In the genomic region with DNA sequence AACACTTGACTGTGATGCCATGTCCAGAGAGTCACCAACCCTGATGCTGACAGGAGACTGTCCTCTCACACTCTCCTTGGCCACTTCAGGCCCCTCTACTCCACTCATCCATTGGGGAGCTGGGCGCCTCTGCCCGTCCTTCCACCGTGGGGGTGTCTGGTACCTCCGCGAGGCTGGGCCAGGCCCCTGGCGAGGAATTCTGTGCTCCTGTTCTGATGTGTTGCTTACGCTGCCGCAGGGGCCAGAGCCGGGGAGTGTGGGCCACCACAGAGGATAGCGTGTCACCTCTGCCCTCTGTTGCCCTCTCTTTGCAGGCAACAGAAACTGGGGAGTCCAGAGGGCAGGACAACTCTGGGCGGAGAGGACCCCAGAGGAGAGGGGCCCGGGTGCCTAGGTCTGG, we compare ENCODE assay signal across 9 mouse cellular contexts. TPM values are rescaled to one million over a fixed set of nuclear protein-coding genes. Genes with fewer than 3 reads are reported as not detected.
DNase-seq lines count a peak whose midpoint lies in the region; ATAC-seq lines count a peak whose summit lies in the region.
"Had no signal": no experiment of that assay in that cellular context is flagged by ENCODE, and none has a peak within 500 bp of the region (broad histone marks: within the 10 kb centered on the region; RNA-seq: fewer than 3 reads in every experiment).

No protein-coding gene starts in this region.

- peak overlapping the region; percentile 67 for H3K4me2 ChIP-seq in heart, embryonic 16.5 days (ENCODE audit: low read depth, low read length)
- peak overlapping the region; percentile 72 for H3K4me2 ChIP-seq in embryonic facial prominence, embryonic 14.5 days (ENCODE audit: low read depth, low read length)
- peak overlapping the region; percentile 74 for H3K4me2 ChIP-seq in intestine, embryonic 14.5 days (ENCODE audit: low read length)
- peak overlapping the region; percentile 50 for H3K4me2 ChIP-seq in midbrain, embryonic 14.5 days (ENCODE audit: low read length)

- H3K27ac ChIP-seq in heart, embryonic 16.5 days (ENCODE audit: low read length) = no peak overlapping the region
- no peak overlapping the region for H3K27ac ChIP-seq in embryonic facial prominence, embryonic 14.5 days (replicated peaks; ENCODE audit: low read depth, low read length)
- H3K27ac ChIP-seq in intestine, embryonic 14.5 days (ENCODE audit: low read depth) = no peak overlapping the region
- H3K27ac ChIP-seq in midbrain, embryonic 14.5 days (replicated peaks; ENCODE audit: low read depth, low read length) = no peak overlapping the region

- intact Hi-C loops in heart, postnatal 10 days (cut with DNase I) = no loop called here

- peak overlapping the region; percentile 42 for H3K4me3 ChIP-seq in heart, embryonic 16.5 days (ENCODE audit: low read length)
- peak overlapping the region; percentile 43 for H3K4me3 ChIP-seq in embryonic facial prominence, embryonic 14.5 days (ENCODE audit: low read depth, low read length)
- H3K4me3 ChIP-seq in intestine, embryonic 14.5 days (ENCODE audit: low read depth, low read length) = peak overlapping the region; percentile 41
- H3K4me3 ChIP-seq in midbrain, embryonic 14.5 days (replicated peaks; ENCODE audit: low read depth, low read length) = no peak overlapping the region

- H3K9me3 ChIP-seq in heart, embryonic 16.5 days (replicated peaks; ENCODE audit: control insufficient read depth, low read length) = no peaks in the 10 kb centered on the region
- no peaks in the 10 kb centered on the region for H3K9me3 ChIP-seq in embryonic facial prominence, embryonic 14.5 days (ENCODE audit: control insufficient read depth, low read length)
- no peaks in the 10 kb centered on the region for H3K9me3 ChIP-seq in intestine, embryonic 14.5 days (ENCODE audit: control insufficient read depth, low read length)
- H3K9me3 ChIP-seq in midbrain, embryonic 14.5 days (ENCODE audit: control insufficient read depth, low read length) = no peaks in the 10 kb centered on the region

- DNase-seq in heart, postnatal 10 days = no peak
- DNase-seq in embryonic facial prominence, embryonic 14.5 days (ENCODE audit: low spot score) = no peak
- no peak for DNase-seq in intestine, embryonic 14.5 days (ENCODE audit: low spot score)
- no peak for DNase-seq in midbrain, embryonic 14.5 days
- no peak for DNase-seq in urinary bladder, postnatal 10 days (ENCODE audit: low spot score)
- no peak for DNase-seq in urinary bladder, postnatal 36 days (ENCODE audit: low spot score in 2 of 2)

- ATAC-seq in heart, embryonic 16.5 days (replicated peaks; ENCODE audit: extremely low read depth, insufficient read depth, low FRiP score) = no peak
- ATAC-seq in embryonic facial prominence, embryonic 14.5 days (ENCODE audit: low read depth) = no peak
- ATAC-seq in intestine, embryonic 14.5 days (replicated peaks; ENCODE audit: low FRiP score, low TSS enrichment, low read depth) = peak; percentile 46; the same call in 1 of the 2 replicates
- ATAC-seq in midbrain, embryonic 14.5 days (ENCODE audit: low FRiP score, low TSS enrichment) = no peak
- ATAC-seq in megakaryocyte, adult 5-6 weeks (ENCODE audit: poor library complexity, severe bottlenecking) = no peak

- H3K27me3 ChIP-seq in heart, embryonic 16.5 days (ENCODE audit: control insufficient read depth, insufficient read depth, low read length) = peaks cover 13% of the 10 kb centered on the region; the same call in 1 of the 2 replicates
- H3K27me3 ChIP-seq in embryonic facial prominence, embryonic 14.5 days (replicated peaks; ENCODE audit: control insufficient read depth, insufficient read depth, low read length) = no peaks in the 10 kb centered on the region
- no peaks in the 10 kb centered on the region for H3K27me3 ChIP-seq in intestine, embryonic 14.5 days (replicated peaks; ENCODE audit: control insufficient read depth, insufficient read depth, low read length)
- no peaks in the 10 kb centered on the region for H3K27me3 ChIP-seq in midbrain, embryonic 14.5 days (ENCODE audit: control insufficient read depth, insufficient read depth, low read length)

- 0 out of 2 replicates have a peak overlapping the region, but pooled peaks have one; percentile 33 for H3K9ac ChIP-seq in heart, embryonic 16.5 days (ENCODE audit: low read length)
- 0 out of 2 replicates have a peak overlapping the region, but pooled peaks have one; percentile 76 for H3K9ac ChIP-seq in embryonic facial prominence, embryonic 14.5 days (ENCODE audit: low read depth, low read length)
- H3K9ac ChIP-seq in intestine, embryonic 14.5 days (ENCODE audit: low read length) = peak overlapping the region; percentile 51; the same call in 1 of the 2 replicates
- H3K9ac ChIP-seq in midbrain, embryonic 14.5 days (replicated peaks; ENCODE audit: low read length) = no peak overlapping the region

- WGBS in heart, embryonic 16.5 days = 42% methylated on average over 12 of the region's 12 CpGs
- 32% methylated on average over 12 of the region's 12 CpGs for WGBS in embryonic facial prominence, embryonic 14.5 days
- 30% methylated on average over 12 of the region's 12 CpGs for WGBS in intestine, embryonic 14.5 days
- WGBS in midbrain, embryonic 14.5 days = 38% methylated on average over 12 of the region's 12 CpGs

- H3K4me1 ChIP-seq in heart, embryonic 16.5 days (ENCODE audit: control insufficient read depth, insufficient read depth, low read length) = peaks cover 5% of the 10 kb centered on the region; the same call in 1 of the 2 replicates
- peaks cover 10% of the 10 kb centered on the region for H3K4me1 ChIP-seq in embryonic facial prominence, embryonic 14.5 days (ENCODE audit: control insufficient read depth, insufficient read depth, low read length)
- H3K4me1 ChIP-seq in intestine, embryonic 14.5 days (replicated peaks; ENCODE audit: control insufficient read depth, insufficient read depth, low read length) = peaks cover 10% of the 10 kb centered on the region
- H3K4me1 ChIP-seq in midbrain, embryonic 14.5 days (ENCODE audit: control insufficient read depth, insufficient read depth, low read length) = no peaks in the 10 kb centered on the region

- no peaks in the 10 kb centered on the region for H3K36me3 ChIP-seq in heart, embryonic 16.5 days (ENCODE audit: control insufficient read depth, insufficient read depth)
- no peaks in the 10 kb centered on the region for H3K36me3 ChIP-seq in embryonic facial prominence, embryonic 14.5 days (ENCODE audit: control insufficient read depth, insufficient read depth, low read length)
- H3K36me3 ChIP-seq in intestine, embryonic 14.5 days (ENCODE audit: control insufficient read depth, insufficient read depth, low read length) = no peaks in the 10 kb centered on the region
- peaks cover 67% of the 10 kb centered on the region for H3K36me3 ChIP-seq in midbrain, embryonic 14.5 days (ENCODE audit: control insufficient read depth, insufficient read depth, low read length)

RNA-seq across cellular contexts. Expression of a gene that starts 14.5 kb away (rescaled TPM):
- 1.0 and 2.9 TPM in 2 replicates for polyA plus RNA-seq in heart, embryonic 16.5 days (2015; fragmentation: Nextera tagmentation; extraction: Ambion mirVana)
- total RNA-seq in heart, postnatal 10 days (2021) = not detected
- polyA plus RNA-seq in embryonic facial prominence, embryonic 14.5 days (2014; fragmentation: Nextera tagmentation; extraction: Ambion mirVana) = 0.77 and 2.7 TPM in 2 replicates
- 1.7 TPM in 2 replicates for polyA plus RNA-seq in intestine, embryonic 14.5 days (2014; fragmentation: Nextera tagmentation; extraction: Ambion mirVana)
- 0.47 TPM in 1 of 2 replicates, not detected in the other for polyA plus RNA-seq in midbrain, embryonic 14.5 days (2014; fragmentation: Nextera tagmentation; extraction: Ambion mirVana)
- total RNA-seq in megakaryocyte, adult 5-6 weeks (2015) = 284 and 331 TPM in 2 replicates
- total RNA-seq in megakaryocyte, adult 5-6 weeks (2017) = 235 and 273 TPM in 2 replicates

RNA-seq across cellular contexts. Expression of a gene that starts 18.6 kb away (rescaled TPM):
- polyA plus RNA-seq in heart, embryonic 16.5 days (2015; fragmentation: Nextera tagmentation; extraction: Ambion mirVana) = 1.1 and 1.2 TPM in 2 replicates
- total RNA-seq in heart, postnatal 10 days (2021) = under 1 TPM; 0.15 to 0.31 TPM
- 1.9 and 2.2 TPM in 2 replicates for polyA plus RNA-seq in embryonic facial prominence, embryonic 14.5 days (2014; fragmentation: Nextera tagmentation; extraction: Ambion mirVana)
- polyA plus RNA-seq in intestine, embryonic 14.5 days (2014; fragmentation: Nextera tagmentation; extraction: Ambion mirVana) = 2.5 and 3.7 TPM in 2 replicates
- polyA plus RNA-seq in midbrain, embryonic 14.5 days (2014; fragmentation: Nextera tagmentation; extraction: Ambion mirVana) = 54.5 and 63.4 TPM in 2 replicates
- 5.4 and 8.0 TPM in 2 replicates for total RNA-seq in megakaryocyte, adult 5-6 weeks (2015)
- total RNA-seq in megakaryocyte, adult 5-6 weeks (2017) = 6.1 and 8.6 TPM in 2 replicates

RNA-seq across cellular contexts. Expression of a gene that starts 41.6 kb away (rescaled TPM):
- polyA plus RNA-seq in heart, embryonic 16.5 days (2015; fragmentation: Nextera tagmentation; extraction: Ambion mirVana) = 100 and 111 TPM in 2 replicates
- total RNA-seq in heart, postnatal 10 days (2021) = 10 to 100 TPM; 50.5 to 56.9 TPM
- 146 and 153 TPM in 2 replicates for polyA plus RNA-seq in embryonic facial prominence, embryonic 14.5 days (2014; fragmentation: Nextera tagmentation; extraction: Ambion mirVana)
- 146 and 151 TPM in 2 replicates for polyA plus RNA-seq in intestine, embryonic 14.5 days (2014; fragmentation: Nextera tagmentation; extraction: Ambion mirVana)
- polyA plus RNA-seq in midbrain, embryonic 14.5 days (2014; fragmentation: Nextera tagmentation; extraction: Ambion mirVana) = 150 and 163 TPM in 2 replicates
- 200 and 205 TPM in 2 replicates for total RNA-seq in megakaryocyte, adult 5-6 weeks (2015)
- 58.9 and 59.0 TPM in 2 replicates for total RNA-seq in megakaryocyte, adult 5-6 weeks (2017)

RNA-seq across cellular contexts. Expression of a gene that starts 49.2 kb away (rescaled TPM):
- 0.92 and 1.1 TPM in 2 replicates for polyA plus RNA-seq in heart, embryonic 16.5 days (2015; fragmentation: Nextera tagmentation; extraction: Ambion mirVana)
- not detected for total RNA-seq in heart, postnatal 10 days (2021)
- 0.18 and 0.38 TPM in 2 replicates for polyA plus RNA-seq in embryonic facial prominence, embryonic 14.5 days (2014; fragmentation: Nextera tagmentation; extraction: Ambion mirVana)
- polyA plus RNA-seq in intestine, embryonic 14.5 days (2014; fragmentation: Nextera tagmentation; extraction: Ambion mirVana) = 0.08 TPM in 1 of 2 replicates, not detected in the other
- polyA plus RNA-seq in midbrain, embryonic 14.5 days (2014; fragmentation: Nextera tagmentation; extraction: Ambion mirVana) = 1.3 and 1.7 TPM in 2 replicates
- total RNA-seq in megakaryocyte, adult 5-6 weeks (2015) = not detected in 2 replicates
- not detected in 2 replicates for total RNA-seq in megakaryocyte, adult 5-6 weeks (2017)
- total RNA-seq: adrenal gland, postnatal 14 days had no signal

Comparison
In these comparisons a context has a peak if more than half of its experiments do, and no peak if none do; other contexts are left out.
1. RNA of a gene that starts 18.6 kb away (polyA plus RNA-seq): 54.5 to 63.4 TPM in midbrain, embryonic 14.5 days; 2.5 to 3.7 TPM in intestine, embryonic 14.5 days, 1.9 to 2.2 TPM in embryonic facial prominence, embryonic 14.5 days and 1.1 to 1.2 TPM in heart, embryonic 16.5 days; every median in the first group is over 10 times any median in the second.
2. Peak in every context shown above with its lines, with median percentiles within 50 percentile points of each other: H3K4me2 ChIP-seq.